Mouse (Mus musculus): ENCODE data around the gene Mup1. TPM values are rescaled to one million over a fixed set of nuclear protein-coding genes. Genes with fewer than 3 reads are reported as not detected.
"Not testable (repeated sequence)": the region's sequence is repeated elsewhere in the genome, so short reads cannot be mapped to it uniquely, and the experiment has no call there.

The Mup1 gene
- polyA plus RNA-seq (2015; fragmentation: Nextera tagmentation; extraction: Ambion mirVana), result not detected in 2 replicates

GRCm38 (mm10) chr4:60501860-60502259 is at the start of gene Mup1:
Gene Mup1 (minus strand): TSS chr4:60501960.
- H3K36me3 ChIP-seq; ATAC-seq (ENCODE audit: insufficient read depth, low FRiP score, low read depth); H3K4me1 ChIP-seq; H3K9ac ChIP-seq; H3K4me3 ChIP-seq (replicated peaks); H3K9me3 ChIP-seq; H3K27me3 ChIP-seq (replicated peaks); H3K4me2 ChIP-seq; H3K27ac ChIP-seq: not testable (repeated sequence)
- 65% methylated on average over 2 of the region's 4 CpGs for WGBS

Other genes with a start within 250 kb of the Mup1 start
- not detected in 2 replicates for gene Mup9, start 80.0 kb downstream of the Mup1 start, polyA plus RNA-seq (2015; fragmentation: Nextera tagmentation; extraction: Ambion mirVana)
- gene Mup10, start 80.2 kb upstream of the Mup1 start, polyA plus RNA-seq (2015; fragmentation: Nextera tagmentation; extraction: Ambion mirVana), result not detected in 2 replicates
- gene Mup11, start 160.5 kb upstream of the Mup1 start, polyA plus RNA-seq (2015; fragmentation: Nextera tagmentation; extraction: Ambion mirVana), result not detected in 2 replicates
- gene Mup12, start 239.4 kb upstream of the Mup1 start, polyA plus RNA-seq (2015; fragmentation: Nextera tagmentation; extraction: Ambion mirVana), result not detected in 2 replicates

Measured in stomach, embryonic 15.5 days (tissue).